Mouse (Mus musculus): ENCODE data around the gene Mrfap1.

The Mrfap1 gene

GRCm38 (mm10) chr5:36786052-36786451 lies 10.5 kb downstream of the Mrfap1 start:
- DNase-seq (ENCODE audit: low read depth, low spot score) = no peak

GRCm38 (mm10) chr5:36779512-36779911 lies 17.1 kb downstream of the Mrfap1 start:
- no peak for DNase-seq (ENCODE audit: low read depth, low spot score)

GRCm38 (mm10) chr5:36778901-36779300 lies 17.7 kb downstream of the Mrfap1 start:
- peak; percentile 31 for DNase-seq (ENCODE audit: low read depth, low spot score)

- peak; percentile 65 for DNase-seq (ENCODE audit: low read depth, low spot score)
Observed at GRCm38 (mm10) chr5:36777186-36777585, 19.4 kb downstream of the Mrfap1 start.

GRCm38 (mm10) chr5:36776021-36776575 lies 20.5 kb downstream of the Mrfap1 start:
- no peak for DNase-seq (ENCODE audit: low read depth, low spot score)

GRCm38 (mm10) chr5:36775317-36775716 lies 21.3 kb downstream of the Mrfap1 start:
- peak; percentile 23 for DNase-seq (ENCODE audit: low read depth, low spot score)

GRCm38 (mm10) chr5:36772586-36772985 lies 24.0 kb downstream of the Mrfap1 start:
- DNase-seq (ENCODE audit: low read depth, low spot score) = peak; percentile 56

GRCm38 (mm10) chr5:36769603-36770002 lies 27.0 kb downstream of the Mrfap1 start:
- no peak for DNase-seq (ENCODE audit: low read depth, low spot score)

- DNase-seq (ENCODE audit: low read depth, low spot score) = no peak
Observed at GRCm38 (mm10) chr5:36766958-36767703, 29.4 kb downstream of the Mrfap1 start.

- DNase-seq (ENCODE audit: low read depth, low spot score) = no peak
Observed at GRCm38 (mm10) chr5:36759848-36760247, 36.7 kb downstream of the Mrfap1 start.

- DNase-seq (ENCODE audit: low read depth, low spot score) = peak; percentile 82
Observed at GRCm38 (mm10) chr5:36757033-36757432, 39.5 kb downstream of the Mrfap1 start.

GRCm38 (mm10) chr5:36750119-36751078 lies 46.2 kb downstream of the Mrfap1 start:
- peak; percentile 73 for DNase-seq (ENCODE audit: low read depth, low spot score)

- peak; percentile 92 for DNase-seq (ENCODE audit: low read depth, low spot score)
Observed at GRCm38 (mm10) chr5:36748536-36749061, 48.0 kb downstream of the Mrfap1 start, which contains the start of gene Bloc1s4. Bloc1s4 (minus strand) TSS chr5:36748650.

- no peak for DNase-seq (ENCODE audit: low read depth, low spot score)
Observed at GRCm38 (mm10) chr5:36747794-36748535, 48.6 kb downstream of the Mrfap1 start.

- DNase-seq (ENCODE audit: low read depth, low spot score) = no peak
Observed at GRCm38 (mm10) chr5:36747071-36747470, 49.5 kb downstream of the Mrfap1 start.

Measured in ES-CJ7 (cell line).